Mouse (Mus musculus) heart, embryonic 13.5 days (tissue): ENCODE measurements around the gene Tshz2. TPM values are rescaled to one million over a fixed set of nuclear protein-coding genes. Genes with fewer than 3 reads are reported as not detected.
A peak's percentile ranks its signal among the peaks of the same experiment; 100 is the strongest.

Experiments
- ATAC-seq: fragments of 200-750 bp; cut with Nextera tagmentation; 2 replicates; pipeline ENCODE4 v1.8.0; 2017; ENCODE audit warnings: moderate TSS enrichment; ENCODE audit not compliant: insufficient number of reproducible peaks, low FRiP score, low TSS enrichment; ENCODE audit errors: extremely low read depth
- H3K27ac ChIP-seq: fragments of 300-500 bp; sonication (generic); replicated peaks from 2 replicates; pipeline ENCODE4 v1.5.1; 2015; ENCODE audit warnings: moderate library complexity, mild to moderate bottlenecking, inconsistent platforms
- H3K27me3 ChIP-seq: fragments of 300-500 bp; sonication (generic); replicated peaks from 2 replicates; pipeline ENCODE4 v1.6.1; 2015; ENCODE audit warnings: mild to moderate bottlenecking, inconsistent platforms
- H3K36me3 ChIP-seq: fragments of 300-500 bp; sonication (generic); 2 replicates; pipeline ENCODE4 v1.6.1; 2015; ENCODE audit warnings: mild to moderate bottlenecking, inconsistent platforms
- H3K4me1 ChIP-seq: fragments of 300-500 bp; sonication (generic); 2 replicates; pipeline ENCODE4 v1.6.1; 2015; ENCODE audit warnings: inconsistent platforms
- H3K4me2 ChIP-seq: fragments of 300-500 bp; sonication (generic); 2 replicates; pipeline ENCODE4 v1.6.1; 2015; ENCODE audit warnings: inconsistent platforms, mild to moderate bottlenecking, moderate library complexity
- H3K4me3 ChIP-seq: fragments of 300-500 bp; sonication (generic); 2 replicates; pipeline ENCODE4 v1.5.1; 2015; ENCODE audit warnings: moderate library complexity, mild to moderate bottlenecking, inconsistent platforms
- H3K9ac ChIP-seq: fragments of 300-500 bp; sonication (generic); 2 replicates; pipeline ENCODE4 v1.6.1; 2015; ENCODE audit warnings: inconsistent platforms, mild to moderate bottlenecking, moderate library complexity
- H3K9me3 ChIP-seq: fragments of 300-500 bp; sonication (generic); 2 replicates; pipeline ENCODE4 v1.6.1; 2016; ENCODE audit warnings: inconsistent platforms
- WGBS: fragments of 180-500 bp; shearing (Covaris S2); methylation state at CpG from one replicate; pipeline ENCODE4 v1.1.7; 2015; ENCODE audit warnings: mixed read lengths; 5-methylcytosine and 5-hydroxymethylcytosine counted together
- polyA plus RNA-seq: library from polyadenylated mRNA; unstranded; fragments of >200 nt; fragmentation: Nextera tagmentation; extraction: Ambion mirVana; gene quantifications from 2 replicates; pipeline ENCODE4 v1.2.1, GENCODE M21; 2015

Tshz2 gene
- polyA plus RNA-seq, 1 experiment from 2014 or later, result 4.1 TPM

- Histone ChIP-seq H3K9ac (no peak overlapping the region), H3K4me1 (peaks cover 9% of the 10 kb centered on the region), H3K4me2 (no peak overlapping the region), H3K9me3 (no peaks in the 10 kb centered on the region), H3K36me3 (no peaks in the 10 kb centered on the region), H3K4me3 (no peak overlapping the region), H3K27ac (no peak overlapping the region), H3K27me3 (no peaks in the 10 kb centered on the region)
- ATAC-seq, result no peak
- 75% methylated on average over 2 of the region's 2 CpGs for WGBS
These were observed 110.0 kb downstream of the Tshz2 start for GRCm38 (mm10) chr2:169742791-169743190.

GRCm38 (mm10) chr2:169743294-169743693 is 110.5 kb downstream of the Tshz2 start:
- ATAC-seq, result no peak
- Histone ChIP-seq H3K4me3 (no peak overlapping the region), H3K4me2 (no peak overlapping the region), H3K9me3 (no peaks in the 10 kb centered on the region), H3K36me3 (no peaks in the 10 kb centered on the region), H3K27me3 (no peaks in the 10 kb centered on the region), H3K9ac (no peak overlapping the region), H3K4me1 (peaks cover 9% of the 10 kb centered on the region), H3K27ac (no peak overlapping the region)
- WGBS, result 63% methylated on average over 6 of the region's 6 CpGs

- 66% methylated on average over 4 of the region's 4 CpGs for WGBS
- no peaks in the 10 kb centered on the region for H3K27me3 ChIP-seq
These were observed 111.1 kb downstream of the Tshz2 start for GRCm38 (mm10) chr2:169743910-169744309.

GRCm38 (mm10) chr2:169747114-169747642 is 114.4 kb downstream of the Tshz2 start:
- Histone ChIP-seq H3K27me3 (no peaks in the 10 kb centered on the region), H3K27ac (no peak overlapping the region; the same call in 1 of the 2 replicates), H3K9ac (0 out of 2 replicates have a peak overlapping the region, but pooled peaks have one; percentile 17), H3K4me1 (peaks cover 32% of the 10 kb centered on the region), H3K4me2 (no peak overlapping the region), H3K9me3 (no peaks in the 10 kb centered on the region), H3K36me3 (no peaks in the 10 kb centered on the region), H3K4me3 (no peak overlapping the region)
- no peak for ATAC-seq
- WGBS, result 37% methylated on average over 7 of the region's 7 CpGs

More at GRCm38 (mm10) chr2:169743910-169744309, 111.1 kb downstream of the Tshz2 start:
- H3K9ac ChIP-seq, result no peak overlapping the region
- H3K4me1 ChIP-seq, result peaks cover 9% of the 10 kb centered on the region
- H3K9me3 ChIP-seq, result no peaks in the 10 kb centered on the region
- H3K4me2 ChIP-seq, result no peak overlapping the region
- no peak for ATAC-seq
- H3K36me3 ChIP-seq, result no peaks in the 10 kb centered on the region
- no peak overlapping the region for H3K4me3 ChIP-seq
- H3K27ac ChIP-seq, result no peak overlapping the region

GRCm38 (mm10) chr2:169749331-169749945 is 116.6 kb downstream of the Tshz2 start:
- no peak overlapping the region for H3K4me2 ChIP-seq
- no peak for ATAC-seq
- 81% methylated on average over 16 of the region's 16 CpGs for WGBS

GRCm38 (mm10) chr2:169750574-169751491 is 118.0 kb downstream of the Tshz2 start:
- 31% methylated on average over 15 of the region's 15 CpGs for WGBS
- H3K27me3 ChIP-seq, result no peaks in the 10 kb centered on the region
- no peaks in the 10 kb centered on the region for H3K36me3 ChIP-seq
- no peak overlapping the region for H3K4me2 ChIP-seq
- ATAC-seq, result no peak
- peaks cover 38% of the 10 kb centered on the region for H3K4me1 ChIP-seq
- H3K9me3 ChIP-seq, result no peaks in the 10 kb centered on the region
- H3K4me3 ChIP-seq, result no peak overlapping the region
- no peak overlapping the region; the same call in 1 of the 2 replicates for H3K9ac ChIP-seq
- peak overlapping the region; percentile 77 for H3K27ac ChIP-seq

More at GRCm38 (mm10) chr2:169749331-169749945, 116.6 kb downstream of the Tshz2 start:
- Histone ChIP-seq H3K4me1 (peaks cover 38% of the 10 kb centered on the region), H3K9ac (no peak overlapping the region), H3K36me3 (no peaks in the 10 kb centered on the region), H3K4me3 (no peak overlapping the region), H3K9me3 (no peaks in the 10 kb centered on the region), H3K27me3 (no peaks in the 10 kb centered on the region), H3K27ac (no peak overlapping the region)

- no peak overlapping the region for H3K9ac ChIP-seq
- no peak for ATAC-seq
- peaks cover 34% of the 10 kb centered on the region for H3K4me1 ChIP-seq
- WGBS, result 89% methylated on average over 9 of the region's 9 CpGs
- no peak overlapping the region for H3K4me3 ChIP-seq
- H3K27ac ChIP-seq, result no peak overlapping the region
- H3K4me2 ChIP-seq, result no peak overlapping the region
- no peaks in the 10 kb centered on the region for H3K36me3 ChIP-seq
- no peaks in the 10 kb centered on the region for H3K9me3 ChIP-seq
- H3K27me3 ChIP-seq, result no peaks in the 10 kb centered on the region
These were observed 119.3 kb downstream of the Tshz2 start for GRCm38 (mm10) chr2:169752126-169752525.

- no peak overlapping the region for H3K4me2 ChIP-seq
- no peak overlapping the region for H3K9ac ChIP-seq
- H3K36me3 ChIP-seq, result no peaks in the 10 kb centered on the region
- no peak for ATAC-seq
- 84% methylated on average over 9 of the region's 9 CpGs for WGBS
- no peak overlapping the region for H3K4me3 ChIP-seq
- no peak overlapping the region for H3K27ac ChIP-seq
- H3K27me3 ChIP-seq, result no peaks in the 10 kb centered on the region
- H3K9me3 ChIP-seq, result no peaks in the 10 kb centered on the region
- peaks cover 34% of the 10 kb centered on the region for H3K4me1 ChIP-seq
These were observed 120.6 kb downstream of the Tshz2 start for GRCm38 (mm10) chr2:169753432-169753831.

GRCm38 (mm10) chr2:169755091-169755490 is 122.3 kb downstream of the Tshz2 start:
- Histone ChIP-seq H3K36me3 (no peaks in the 10 kb centered on the region), H3K27me3 (no peaks in the 10 kb centered on the region), H3K27ac (no peak overlapping the region), H3K4me3 (no peak overlapping the region), H3K9me3 (0 out of 2 replicates have a peak, but pooled peaks cover 2% of the 10 kb centered on the region), H3K4me1 (peaks cover 31% of the 10 kb centered on the region), H3K9ac (no peak overlapping the region), H3K4me2 (no peak overlapping the region)
- 73% methylated on average over 7 of the region's 7 CpGs for WGBS
- no peak for ATAC-seq

- Histone ChIP-seq H3K4me2 (no peak overlapping the region), H3K4me3 (no peak overlapping the region), H3K4me1 (peaks cover 19% of the 10 kb centered on the region), H3K27me3 (no peaks in the 10 kb centered on the region), H3K9ac (no peak overlapping the region), H3K36me3 (no peaks in the 10 kb centered on the region), H3K9me3 (0 out of 2 replicates have a peak, but pooled peaks cover 5% of the 10 kb centered on the region), H3K27ac (no peak overlapping the region)
- ATAC-seq, result no peak
- WGBS, result 62% methylated on average over 6 of the region's 6 CpGs
These were observed 125.3 kb downstream of the Tshz2 start for GRCm38 (mm10) chr2:169758120-169758519.

GRCm38 (mm10) chr2:169760117-169760516 is 127.3 kb downstream of the Tshz2 start:
- Histone ChIP-seq H3K27ac (no peak overlapping the region), H3K36me3 (no peaks in the 10 kb centered on the region), H3K9me3 (0 out of 2 replicates have a peak, but pooled peaks cover 5% of the 10 kb centered on the region), H3K9ac (no peak overlapping the region), H3K4me3 (no peak overlapping the region), H3K4me1 (peaks cover 19% of the 10 kb centered on the region), H3K4me2 (no peak overlapping the region), H3K27me3 (no peaks in the 10 kb centered on the region)
- whole genome bisulfite sequencing, result 85% methylated on average over 1 of the region's 1 CpGs
- no peak for ATAC-seq
